Mouse (Mus musculus) thymus, adult 2 months (tissue): ENCODE measurements at regions not wholly inside any gene's neighbourhood (a gene's known extent, or its start where the extent isn't known, plus 50 kb on each side); places are given as distances from the start of the nearest gene placed in this dataset.

Source experiments
- DNase-seq: peaks from one replicate; pipeline ENCODE4 v3.0.0; 2021
- H3K27ac ChIP-seq: fragments of 200-500 bp; 2 replicates; pipeline ENCODE4 v1.5.1; 2012; ENCODE audit warnings: low read length, control low read depth; ENCODE audit not compliant: control insufficient read depth, insufficient read depth
- H3K27me3 ChIP-seq: fragments of 200-500 bp; 2 replicates; pipeline ENCODE4 v1.6.1; 2012; ENCODE audit warnings: mild to moderate bottlenecking, low read length, moderate library complexity, mixed read lengths; ENCODE audit not compliant: control insufficient read depth, insufficient read depth
- H3K36me3 ChIP-seq: fragments of 200-500 bp; 2 replicates; pipeline ENCODE4 v1.6.1; 2012; ENCODE audit warnings: mild to moderate bottlenecking, low read length, moderate library complexity; ENCODE audit not compliant: control insufficient read depth, insufficient read depth
- H3K4me1 ChIP-seq: fragments of 200-500 bp; replicated peaks from 2 replicates; pipeline ENCODE4 v1.6.1; 2012; ENCODE audit warnings: low read length; ENCODE audit not compliant: control insufficient read depth, insufficient read depth
- H3K4me3 ChIP-seq: fragments of 200-500 bp; 2 replicates; pipeline ENCODE4 v1.5.1; 2012; ENCODE audit warnings: mild to moderate bottlenecking, low read length, control low read depth, moderate library complexity; ENCODE audit not compliant: control insufficient read depth, insufficient read depth
- CTCF ChIP-seq: fragments of 200-500 bp; IDR thresholded peaks from 2 replicates; pipeline ENCODE4 v1.5.1; 2012; ENCODE audit warnings: mild to moderate bottlenecking, control low read depth, low read length, moderate library complexity, borderline replicate concordance; ENCODE audit not compliant: control insufficient read depth, poor library complexity, insufficient read depth; ENCODE audit errors: extremely low read depth
- POLR2A ChIP-seq: fragments of 200-500 bp; IDR thresholded peaks from 2 replicates; pipeline ENCODE4 v1.6.1; 2012; ENCODE audit warnings: mild to moderate bottlenecking, low read length, control low read depth, moderate library complexity; ENCODE audit not compliant: control insufficient read depth, poor library complexity, insufficient read depth; ENCODE audit errors: extremely low read depth
- WGBS: fragments of 180-500 bp; shearing (Covaris S2); methylation state at CpG from one replicate; pipeline ENCODE4 v1.1.7; 2018; 5-methylcytosine and 5-hydroxymethylcytosine counted together

DNA sequence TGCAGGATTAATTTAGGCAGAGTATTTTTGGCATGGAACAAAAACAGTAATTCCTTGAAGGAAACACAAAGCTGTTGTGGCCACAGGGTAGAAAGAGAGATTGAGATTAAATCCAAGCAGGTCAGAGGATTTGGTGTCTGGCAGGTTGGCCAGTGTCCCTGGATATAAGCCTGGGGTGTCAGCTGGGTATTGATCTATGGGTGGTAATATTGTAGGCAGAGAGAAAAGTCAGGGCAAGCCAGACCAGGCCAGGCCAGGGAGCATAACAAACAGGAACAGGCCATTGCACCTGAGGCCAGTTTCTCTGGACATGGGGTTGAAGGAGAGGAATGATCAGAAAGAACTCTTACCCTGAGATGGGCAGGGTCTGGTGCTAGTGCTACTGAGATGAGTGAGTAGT lies 61.8 kb downstream of the Zfp281 start:
- Histone ChIP-seq H3K27me3 (no peaks in the 10 kb centered on the region), H3K27ac (no peak overlapping the region), H3K36me3 (no peaks in the 10 kb centered on the region), H3K4me1 (peaks cover 23% of the 10 kb centered on the region), H3K4me3 (no peak overlapping the region)
- no peak for DNase-seq
- TF ChIP-seq POLR2A = no peak
- no peak for TF ChIP-seq CTCF

DNA sequence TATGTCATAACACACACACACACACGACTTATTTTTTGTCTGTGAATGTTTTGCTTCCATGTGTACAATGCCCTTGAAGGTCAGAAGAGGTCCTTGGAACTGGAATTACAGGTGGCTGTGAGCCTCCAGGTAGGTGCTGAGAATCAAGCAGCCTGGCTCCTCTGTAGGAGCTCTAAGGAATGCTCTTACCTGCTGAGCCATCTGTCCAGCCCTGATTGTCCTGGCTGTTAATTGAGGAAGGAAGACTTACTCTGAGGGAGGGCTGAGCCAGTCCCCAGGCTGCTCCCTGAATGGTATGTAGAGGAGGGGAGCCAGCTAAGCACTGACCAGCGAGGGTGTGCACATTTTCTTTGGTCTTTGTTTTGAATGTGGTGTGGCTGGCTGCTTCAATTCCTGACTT lies 65.4 kb downstream of the Zfp281 start:
- Histone ChIP-seq H3K4me1 (peaks cover 7% of the 10 kb centered on the region), H3K4me3 (no peak overlapping the region), H3K27ac (no peak overlapping the region), H3K27me3 (no peaks in the 10 kb centered on the region), H3K36me3 (no peaks in the 10 kb centered on the region)
- no peak for DNase-seq
- TF ChIP-seq CTCF = no peak
- TF ChIP-seq POLR2A = no peak
- 64% methylated on average over 2 of the region's 2 CpGs for WGBS

DNA sequence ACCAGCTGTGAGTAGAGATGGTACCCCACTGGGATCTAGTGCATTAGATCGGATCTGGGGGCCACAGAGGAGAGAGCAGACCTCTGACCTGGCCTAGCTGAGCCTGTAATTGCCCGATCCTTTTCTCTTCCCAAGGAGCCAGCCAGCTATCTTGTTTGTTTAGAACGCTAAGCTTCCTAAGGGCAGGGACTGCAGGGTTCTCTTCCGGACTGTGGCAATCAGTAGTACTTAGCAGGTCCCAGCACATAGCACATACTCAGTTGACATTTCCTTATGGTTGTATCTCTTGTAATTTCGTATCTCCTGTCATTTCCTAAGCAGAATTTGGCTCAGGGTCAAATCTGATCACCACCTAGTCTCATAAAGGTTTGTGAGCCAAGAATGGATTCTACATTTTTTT lies 68.7 kb downstream of the Zfp281 start:
- peaks cover 15% of the 10 kb centered on the region for H3K4me1 ChIP-seq
- H3K27me3 ChIP-seq = no peaks in the 10 kb centered on the region
- TF ChIP-seq POLR2A (no peak), CTCF (no peak)
- no peak overlapping the region for H3K27ac ChIP-seq
- no peak for DNase-seq
- WGBS = 94% methylated on average over 5 of the region's 5 CpGs
- no peak overlapping the region for H3K4me3 ChIP-seq
- no peaks in the 10 kb centered on the region for H3K36me3 ChIP-seq

DNA sequence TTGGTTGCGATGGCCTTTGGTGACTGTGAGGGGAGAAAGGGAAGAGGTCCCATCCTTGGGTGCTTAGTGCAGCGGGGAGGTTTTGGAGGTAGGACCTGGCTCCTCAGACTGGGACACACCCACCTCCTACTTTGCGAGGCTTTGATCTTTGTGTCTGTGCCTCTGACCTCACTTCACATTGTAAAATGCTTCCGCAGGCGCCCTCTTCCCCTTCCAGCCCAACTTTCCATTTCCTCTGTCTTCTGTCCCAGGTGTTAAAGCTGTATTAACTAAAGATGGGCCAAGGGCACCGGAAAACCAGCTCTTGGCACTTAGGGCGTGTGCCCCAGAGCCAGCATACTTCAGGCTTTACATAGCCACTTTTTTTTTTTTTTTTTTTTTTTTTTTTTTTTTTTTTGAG lies 70.3 kb downstream of the Zfp281 start:
- 13% methylated on average over 7 of the region's 7 CpGs for WGBS
- peak; percentile 55 for DNase-seq
- peak overlapping the region; percentile 81 for H3K27ac ChIP-seq

DNA sequence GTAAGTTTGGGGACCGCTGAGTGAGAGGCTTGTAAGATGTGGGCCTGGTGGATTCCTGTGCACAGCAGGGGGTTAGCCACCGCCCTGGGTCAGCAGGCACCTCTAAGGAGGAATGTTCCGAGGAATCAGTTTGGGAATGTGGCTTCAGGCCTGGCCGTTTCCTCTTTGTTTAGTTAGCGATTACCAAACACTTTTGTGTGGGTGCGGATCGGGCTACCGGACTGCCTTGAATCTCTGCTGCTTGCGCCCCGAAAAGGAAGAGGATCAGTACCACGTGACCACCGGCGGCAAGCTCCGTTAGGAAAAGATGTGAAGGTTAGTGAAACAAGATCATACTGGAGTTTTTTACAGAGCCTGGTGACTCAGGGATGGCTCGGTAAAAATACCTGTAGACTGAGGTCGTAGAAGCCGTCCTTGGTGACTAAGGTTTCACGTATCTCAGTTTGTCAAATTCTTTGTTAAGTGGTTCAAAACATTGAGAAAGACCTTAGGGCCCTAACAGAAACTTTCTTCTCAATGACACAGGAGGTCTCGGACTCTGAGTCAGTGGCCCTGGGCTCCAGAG lies 71.5 kb downstream of the Zfp281 start:
- DNase-seq = no peak
- TF ChIP-seq POLR2A = no peak
- TF ChIP-seq CTCF = no peak
- Histone ChIP-seq H3K36me3 (no peaks in the 10 kb centered on the region), H3K27ac (no peak overlapping the region), H3K4me1 (peaks cover 22% of the 10 kb centered on the region), H3K27me3 (no peaks in the 10 kb centered on the region), H3K4me3 (no peak overlapping the region)
- WGBS = 89% methylated on average over 19 of the region's 19 CpGs

More for the DNA sequence above, 70.3 kb downstream of the Zfp281 start:
- H3K27me3 ChIP-seq = no peaks in the 10 kb centered on the region
- H3K4me1 ChIP-seq = peaks cover 22% of the 10 kb centered on the region
- no peaks in the 10 kb centered on the region for H3K36me3 ChIP-seq
- no peak overlapping the region for H3K4me3 ChIP-seq
- TF ChIP-seq POLR2A (no peak), CTCF (no peak)

DNA sequence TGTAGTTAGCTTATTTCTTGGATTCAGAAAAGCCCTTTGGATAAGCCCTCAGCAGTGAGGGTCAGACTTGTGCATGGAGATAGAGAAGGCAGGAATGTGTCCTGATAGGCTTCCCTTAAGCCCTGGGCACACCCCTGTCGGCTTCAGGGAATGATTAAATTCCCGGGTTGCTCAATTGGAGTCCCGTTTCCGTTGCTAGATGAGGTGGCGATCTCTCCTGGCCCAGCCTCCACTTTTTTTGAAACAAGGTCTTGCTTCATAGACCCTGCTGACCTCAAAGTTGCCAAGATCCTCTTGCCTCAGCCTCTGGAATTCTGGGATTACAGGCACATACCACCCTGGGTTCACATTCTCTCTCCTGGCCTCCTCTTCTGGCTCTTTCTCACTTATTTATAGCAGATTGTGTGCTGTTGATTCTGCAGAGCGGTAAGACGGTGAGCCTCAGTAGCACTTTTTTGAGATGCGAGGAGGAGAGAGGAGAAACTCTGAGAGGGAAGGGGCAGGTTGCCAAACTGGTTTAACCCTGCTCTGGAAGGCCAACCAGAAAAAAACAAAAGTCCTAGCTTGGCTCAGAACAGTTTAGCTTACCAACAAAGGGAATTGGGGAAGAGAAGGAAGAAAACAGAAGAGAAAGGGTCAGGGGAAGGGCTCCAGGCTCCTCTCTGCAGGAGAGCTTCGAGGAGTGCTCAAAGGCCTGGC lies 73.9 kb downstream of the Zfp281 start:
- H3K4me1 ChIP-seq = peaks cover 22% of the 10 kb centered on the region
- DNase-seq = no peak

More for the DNA sequence above, 73.9 kb downstream of the Zfp281 start:
- TF ChIP-seq CTCF (no peak), POLR2A (no peak)
- H3K4me3 ChIP-seq = no peak overlapping the region
- no peaks in the 10 kb centered on the region for H3K27me3 ChIP-seq
- H3K27ac ChIP-seq = peak overlapping the region; percentile 80; the same call in 1 of the 2 replicates
- H3K36me3 ChIP-seq = no peaks in the 10 kb centered on the region
- WGBS = 79% methylated on average over 9 of the region's 9 CpGs
